ENCODE assay signal across 23 mouse cellular contexts in genomic region chr5:151022026-151022425, GRCm38 (mm10).
DNase-seq lines count a peak whose midpoint lies in the region; ATAC-seq and TF ChIP-seq lines count a peak whose summit lies in the region.
"Had no signal": no experiment of that assay in that cellular context is flagged by ENCODE, and none has a peak within 500 bp of the region (broad histone marks: within the 10 kb centered on the region; RNA-seq: fewer than 3 reads in every experiment).

No protein-coding gene starts in this region.

- H3K4me3 ChIP-seq in layer of hippocampus, adult 2 months, result no peak overlapping the region
- H3K4me3 ChIP-seq: embryonic facial prominence, embryonic 12.5 days; forebrain, embryonic 15.5 days; heart, embryonic 12.5 days; hindbrain, embryonic 12.5 days; midbrain, embryonic 12.5 days had no signal

- ATAC-seq in frontal cortex, adult (ENCODE audit: low TSS enrichment), result peak; percentile 41
- ATAC-seq: CD4-positive, CD25-positive, alpha-beta regulatory T cell, adult 4 months; forebrain, embryonic 15.5 days; inflammation-experienced regulatory T-cells, adult 6 months had no signal

- no peak for DNase-seq in frontal cortex, postnatal 25 days (ENCODE audit: low spot score in 2 of 2)
- DNase-seq in layer of hippocampus, adult 2 months (ENCODE audit: low spot score in 2 of 2), result peak in 1 of 2 experiments; percentile 16
- no peak for DNase-seq in layer of hippocampus, adult 9-11 months
- peak; percentile 61 for DNase-seq in brain, adult 2 months (ENCODE audit: low read depth, low spot score)
- peak; percentile 26 for DNase-seq in right cerebral cortex, postnatal 25 days
- DNase-seq in cerebellum, adult 18-20 months, result no peak
- DNase-seq: adrenal gland, postnatal 36 days; cerebellum, adult 11-12 months; cerebellum, postnatal 14 days; heart, postnatal 14 days; kidney, adult 18-20 months; lung, embryonic 14.5 days; thymus, adult 2 months; thymus, postnatal 4 days had no signal

- no peak for TF ChIP-seq CTCF in layer of hippocampus, adult 2 months (conservative IDR thresholded peaks at IDR 0.05)

- H3K27ac ChIP-seq in layer of hippocampus, adult 2 months, result peak overlapping the region; percentile 83; the same call in 1 of the 2 replicates
- H3K27ac ChIP-seq: hindbrain, embryonic 12.5 days; liver, embryonic 14.5 days; midbrain, embryonic 12.5 days had no signal

Comparison
In these comparisons a context has a peak if more than half of its experiments do, and no peak if none do; other contexts are left out.
1. DNase-seq: peak in brain, adult 2 months (single experiment) and right cerebral cortex, postnatal 25 days (single experiment); none in frontal cortex, postnatal 25 days (0 of 2), layer of hippocampus, adult 9-11 months (single experiment) and cerebellum, adult 18-20 months (0 of 2).